Mouse (Mus musculus): Measurements from ENCODE around the gene Serp2.

DNA sequence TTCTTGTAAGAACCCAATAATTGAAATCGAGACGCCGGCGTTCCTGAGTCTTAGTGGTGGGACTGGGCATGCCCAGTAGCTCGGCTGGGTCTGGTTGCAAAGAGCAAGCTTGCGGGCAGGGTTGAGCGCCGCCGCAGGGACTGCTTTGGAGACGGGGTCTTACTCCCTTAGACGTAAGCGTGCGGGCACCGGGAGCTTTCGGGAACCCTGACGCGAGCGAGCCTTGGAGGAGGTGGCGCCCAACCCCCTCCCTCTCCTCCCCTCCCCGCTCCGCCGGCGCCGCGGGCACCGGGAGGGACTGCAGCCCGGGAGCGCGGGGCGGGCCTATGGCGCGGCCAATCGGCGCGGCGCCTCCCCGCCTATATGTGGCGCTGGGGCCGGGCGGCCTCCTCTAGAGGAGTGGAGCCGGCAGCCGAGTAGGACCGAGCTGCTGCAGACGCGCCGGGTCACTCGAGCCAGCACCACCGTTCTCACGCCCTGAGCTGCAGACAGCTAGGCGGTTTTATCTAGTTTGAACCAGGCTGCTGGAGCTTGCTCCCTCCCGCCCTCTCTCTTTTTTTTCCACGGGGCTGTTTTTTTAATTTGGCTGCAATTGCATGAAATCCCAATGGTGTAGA lies 52.5 kb downstream of the Serp2 start:
- TF ChIP-seq CTCF (IDR thresholded peaks at IDR 0.05; ENCODE audit: low read depth, low read length): no peak
- TF ChIP-seq POLR2A (IDR thresholded peaks at IDR 0.05; ENCODE audit: insufficient read depth, low read length): peak; percentile 99
- TF ChIP-seq EP300 (IDR thresholded peaks at IDR 0.05; ENCODE audit: insufficient read depth, low read depth, low read length): peak; percentile 74
